Mouse (Mus musculus): ENCODE results near the gene Fam222a.

DNA sequence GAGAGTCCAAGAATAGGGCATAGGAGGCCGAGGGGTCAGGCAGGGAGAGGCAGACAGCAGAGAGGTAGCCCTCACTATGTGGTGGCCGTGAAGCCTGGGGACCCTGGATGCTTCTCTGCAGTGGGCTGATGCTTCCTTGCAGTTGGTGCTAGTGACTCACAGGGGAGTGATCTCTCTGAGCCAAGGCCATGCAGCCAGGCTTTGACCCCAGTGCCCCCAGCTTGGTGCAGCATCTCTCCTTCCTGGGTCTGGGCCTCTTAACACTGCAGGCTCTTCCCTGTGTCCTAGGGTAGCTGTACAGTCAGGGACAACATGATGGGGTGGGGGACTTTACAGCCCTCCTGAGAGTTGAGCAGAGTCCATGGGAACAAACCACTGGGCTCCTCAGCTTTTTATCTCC lies 21.6 kb downstream of the Fam222a start:
- no peak for TF ChIP-seq CTCF (IDR thresholded peaks at IDR 0.05; ENCODE audit: control insufficient read depth, insufficient read depth, insufficient replicate concordance, low read depth, low read length)
- no peak for TF ChIP-seq POLR2A (IDR thresholded peaks at IDR 0.05; ENCODE audit: control insufficient read depth, low read depth, low read length)

Data from testis, adult 2 months (tissue).